Mouse (Mus musculus) cerebellum, adult 11 months (tissue): ENCODE measurements around the gene Cd44.

Experiments used
- DNase-seq: peaks from one replicate; pipeline ENCODE4 v3.0.0; 2022

Gene Cd44

GRCm38 (mm10) chr2:102900875-102901827, at the start of gene Cd44:
Gene Cd44, minus strand, starts transcription at chr2:102901665.
- DNase-seq, result no peak

GRCm38 (mm10) chr2:102948481-102948857, 47.0 kb upstream of the Cd44 start:
- DNase-seq, result no peak

DNA sequence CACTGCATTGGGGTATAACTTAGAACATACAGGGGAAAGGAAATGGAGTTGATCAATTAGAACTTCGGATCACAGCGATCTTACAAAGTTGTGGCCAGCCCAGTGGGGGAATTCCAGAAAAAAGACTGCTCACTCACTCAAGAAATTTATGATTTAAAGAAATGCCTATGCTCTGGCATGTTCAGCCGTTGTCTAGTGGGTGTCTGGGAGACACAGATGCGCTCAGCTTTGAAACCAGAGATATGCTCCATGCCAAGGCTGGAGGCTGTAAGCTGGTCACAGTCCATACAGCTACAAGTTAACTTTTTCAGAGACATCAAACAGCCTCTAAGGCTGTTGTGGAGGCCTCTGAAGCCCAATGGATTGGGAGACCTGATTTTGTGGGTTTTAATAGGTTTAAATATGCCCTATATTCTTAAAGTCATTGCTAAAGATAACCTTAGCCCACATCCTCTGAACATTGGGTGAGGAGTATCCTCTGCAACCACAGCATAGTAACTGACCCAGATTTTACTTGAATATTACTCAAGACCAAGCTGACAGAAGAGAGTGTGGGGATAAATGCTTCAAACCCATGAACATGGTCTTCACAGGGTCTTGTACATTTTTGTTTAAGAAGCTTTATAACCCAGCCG, 46.5 kb upstream of the Cd44 start:
- DNase-seq, result no peak

GRCm38 (mm10) chr2:102945111-102945510, 43.6 kb upstream of the Cd44 start:
- DNase-seq, result no peak

GRCm38 (mm10) chr2:102944415-102945012, 43.0 kb upstream of the Cd44 start:
- DNase-seq, result no peak

- no peak for DNase-seq
Observed at GRCm38 (mm10) chr2:102943983-102944382, 42.5 kb upstream of the Cd44 start.

- DNase-seq, result no peak
Observed at GRCm38 (mm10) chr2:102942782-102943080, 41.3 kb upstream of the Cd44 start.

GRCm38 (mm10) chr2:102941937-102942781, 40.7 kb upstream of the Cd44 start:
- no peak for DNase-seq

GRCm38 (mm10) chr2:102940813-102941361, 39.4 kb upstream of the Cd44 start:
- no peak for DNase-seq

DNA sequence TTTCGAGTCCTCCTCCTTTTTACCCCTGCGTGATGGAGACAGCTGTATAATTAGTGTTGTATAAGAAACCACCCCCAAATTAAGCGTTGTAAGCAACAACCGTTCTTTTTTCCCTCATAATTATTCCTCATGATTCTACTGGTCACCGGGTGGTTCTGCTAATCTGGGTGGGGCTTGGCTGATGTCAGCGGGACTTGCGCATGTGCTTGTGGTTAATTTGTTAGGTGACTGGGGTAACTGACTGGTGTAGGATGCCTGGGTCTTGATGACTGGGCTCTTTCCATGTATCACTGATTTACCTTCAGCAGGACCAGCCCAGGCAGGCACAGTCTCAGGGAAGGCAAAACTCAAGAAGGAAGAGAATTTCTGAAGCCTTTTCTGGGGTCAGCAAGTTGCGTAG, 38.7 kb upstream of the Cd44 start:
- DNase-seq, result no peak

DNA sequence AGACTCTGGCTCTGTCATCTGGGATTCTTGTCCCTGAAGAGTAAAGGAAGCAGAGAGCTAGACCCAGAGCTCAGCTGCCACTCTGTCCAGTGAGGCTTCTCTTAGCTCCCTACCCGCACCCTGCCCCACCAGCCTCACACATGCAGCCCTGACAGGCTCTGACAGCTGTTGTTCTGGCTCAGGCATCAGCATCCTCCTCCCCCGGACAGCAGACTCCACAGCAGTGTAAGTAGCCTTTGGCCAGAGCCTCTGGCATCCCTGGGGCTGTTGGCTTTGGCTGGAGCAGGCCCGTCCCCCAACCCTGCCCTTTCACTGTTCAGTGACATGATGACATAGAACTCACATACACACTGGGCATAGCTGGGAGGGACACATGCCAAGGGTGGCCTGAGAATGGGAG, 35.4 kb upstream of the Cd44 start:
- DNase-seq, result no peak

DNA sequence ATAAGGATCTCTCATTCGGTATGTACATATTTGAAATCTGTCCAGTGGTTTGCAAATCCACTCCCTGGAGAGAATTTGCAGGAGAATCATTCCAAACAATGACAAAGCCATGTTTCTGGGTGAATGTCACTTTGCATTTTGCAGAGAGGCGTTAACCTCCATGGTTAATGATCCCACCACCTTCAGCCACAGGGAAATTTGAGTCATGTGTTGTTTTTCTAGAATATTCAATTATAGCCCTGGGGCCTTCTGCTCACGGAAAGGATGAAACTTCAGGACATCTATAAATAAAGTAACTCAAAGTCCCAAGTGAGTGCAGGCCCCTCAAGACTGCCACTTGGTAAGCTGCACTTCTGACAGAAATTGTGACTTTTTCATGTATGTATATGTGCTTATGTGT, 33.4 kb upstream of the Cd44 start:
- no peak for DNase-seq

DNA sequence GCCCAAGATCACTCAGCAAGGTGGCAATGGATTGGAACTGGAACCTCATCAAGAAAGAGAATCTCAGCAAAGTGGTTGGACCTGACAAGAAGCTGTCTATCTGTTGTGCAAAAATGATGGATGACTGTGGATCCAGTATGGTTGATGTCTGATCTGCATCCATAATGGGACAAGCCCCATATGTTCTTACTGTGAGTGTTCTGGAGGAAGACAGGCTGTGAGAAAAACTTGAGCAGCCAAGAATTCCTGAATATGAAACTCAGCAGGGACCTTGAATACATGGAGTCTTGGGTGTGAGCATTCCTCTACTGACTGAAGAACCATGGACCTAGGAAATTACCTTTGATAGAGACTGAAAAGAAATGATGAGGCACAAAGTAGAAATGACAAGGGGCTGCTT, 32.3 kb upstream of the Cd44 start:
- no peak for DNase-seq

GRCm38 (mm10) chr2:102933142-102933541, 31.7 kb upstream of the Cd44 start:
- DNase-seq, result no peak

GRCm38 (mm10) chr2:102932667-102933066, 31.2 kb upstream of the Cd44 start:
- no peak for DNase-seq

- no peak for DNase-seq
Observed at GRCm38 (mm10) chr2:102928211-102928610, 26.7 kb upstream of the Cd44 start.

GRCm38 (mm10) chr2:102924480-102924879, 23.0 kb upstream of the Cd44 start:
- no peak for DNase-seq

- DNase-seq, result no peak
Observed at GRCm38 (mm10) chr2:102923682-102924081, 22.2 kb upstream of the Cd44 start.

- no peak for DNase-seq
Observed at GRCm38 (mm10) chr2:102922066-102922465, 20.6 kb upstream of the Cd44 start.

DNA sequence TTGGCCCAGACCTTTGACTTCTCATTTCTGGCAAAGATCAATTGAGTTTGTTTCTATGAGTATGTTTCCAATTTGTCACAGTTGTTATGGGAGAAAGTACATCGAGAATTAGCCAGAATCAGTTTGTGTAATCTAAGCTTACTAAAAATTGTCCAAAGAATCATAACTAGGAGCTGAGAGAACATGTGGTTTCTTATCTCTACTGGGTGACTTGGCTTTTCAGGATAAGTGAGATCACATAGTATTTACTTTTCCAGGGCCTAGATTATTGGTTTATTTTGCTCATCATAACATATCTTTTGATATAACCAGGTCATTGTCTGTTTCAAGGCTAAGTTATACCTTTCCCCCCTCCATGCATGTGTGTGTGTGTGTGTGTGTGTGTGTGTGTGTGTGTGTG, 16.8 kb upstream of the Cd44 start:
- DNase-seq, result no peak

GRCm38 (mm10) chr2:102916596-102916995, 15.1 kb upstream of the Cd44 start:
- DNase-seq, result no peak

- no peak for DNase-seq
Observed at GRCm38 (mm10) chr2:102914675-102915074, 13.2 kb upstream of the Cd44 start.
